Mouse (Mus musculus) cortical plate, adult 2 months (tissue): Measurements from ENCODE around the gene Fam189a1. TPM values are rescaled to one million over a fixed set of nuclear protein-coding genes. Genes with fewer than 3 reads are reported as not detected.

Experiments
- H3K27ac ChIP-seq: fragments of 200-500 bp; 2 replicates; pipeline ENCODE4 v1.5.1; 2012; ENCODE audit warnings: low read length, control low read depth, inconsistent platforms; ENCODE audit not compliant: insufficient read depth
- H3K4me1 ChIP-seq: fragments of 200-500 bp; 2 replicates; pipeline ENCODE4 v1.6.1; 2011; ENCODE audit warnings: low read length; ENCODE audit not compliant: control insufficient read depth, insufficient read depth
- H3K4me3 ChIP-seq: fragments of 200-500 bp; 2 replicates; pipeline ENCODE4 v1.5.1; 2011; ENCODE audit warnings: mild to moderate bottlenecking, low read length, control low read depth; ENCODE audit not compliant: insufficient read depth
- CTCF ChIP-seq: fragments of 200-500 bp; IDR thresholded peaks from 2 replicates; pipeline ENCODE4 v1.5.1; 2011; ENCODE audit warnings: mild to moderate bottlenecking, control low read depth, low read length; ENCODE audit not compliant: insufficient read depth; ENCODE audit errors: extremely low read depth
- POLR2A ChIP-seq: fragments of 200-500 bp; IDR thresholded peaks from 2 replicates; pipeline ENCODE4 v1.6.1; 2011; ENCODE audit warnings: mild to moderate bottlenecking, low read length, control low read depth; ENCODE audit not compliant: insufficient read depth; ENCODE audit errors: extremely low read depth
- polyA plus RNA-seq: library from polyadenylated mRNA; depleted of rRNA; stranded (reverse); fragments of >200 nt; gene quantifications from 2 replicates; pipeline ENCODE4 v1.2.3, GENCODE M21; 2012

The Fam189a1 gene
- polyA plus RNA-seq, 1 experiment: 61.3 TPM

GRCm38 (mm10) chr7:64880415-64880814, 276.0 kb downstream of the Fam189a1 start:
- Histone ChIP-seq H3K27ac (no peak overlapping the region), H3K4me3 (no peak overlapping the region), H3K4me1 (peaks cover 2% of the 10 kb centered on the region; the same call in 1 of the 2 replicates)
- TF ChIP-seq POLR2A (no peak), CTCF (no peak)

- H3K4me1 ChIP-seq: peaks cover 7% of the 10 kb centered on the region
- H3K27ac ChIP-seq: peak overlapping the region; percentile 22; the same call in 1 of the 2 replicates
- H3K4me3 ChIP-seq: no peak overlapping the region
- no peak for TF ChIP-seq POLR2A
- TF ChIP-seq CTCF: no peak
These were observed 281.4 kb downstream of the Fam189a1 start for GRCm38 (mm10) chr7:64874941-64875340.

GRCm38 (mm10) chr7:64873266-64873665, 283.1 kb downstream of the Fam189a1 start:
- peak overlapping the region; percentile 90; the same call in 1 of the 2 replicates for H3K4me3 ChIP-seq
- peaks cover 10% of the 10 kb centered on the region for H3K4me1 ChIP-seq
- no peak overlapping the region for H3K27ac ChIP-seq

GRCm38 (mm10) chr7:64872743-64873241, 283.6 kb downstream of the Fam189a1 start, which contains the start of gene Nsmce3:
TSS of gene Nsmce3 (minus strand) at chr7:64872997.
- Histone ChIP-seq H3K4me3 (peak within 1 kb of the TSS; percentile 90), H3K27ac (peak within 1 kb of the TSS; percentile 75), H3K4me1 (peaks cover 10% of the 10 kb centered on the region)
- TF ChIP-seq CTCF: no peak
- peak; percentile 78 for TF ChIP-seq POLR2A

More at GRCm38 (mm10) chr7:64873266-64873665, 283.1 kb downstream of the Fam189a1 start:
- TF ChIP-seq CTCF: no peak
- no peak for TF ChIP-seq POLR2A

- H3K4me1 ChIP-seq: peaks cover 10% of the 10 kb centered on the region
- TF ChIP-seq POLR2A (no peak), CTCF (no peak)
- peak overlapping the region; percentile 75 for H3K27ac ChIP-seq
- H3K4me3 ChIP-seq: peak overlapping the region; percentile 90
These were observed 284.2 kb downstream of the Fam189a1 start for GRCm38 (mm10) chr7:64871987-64872742.

GRCm38 (mm10) chr7:64869549-64870065, 286.8 kb downstream of the Fam189a1 start:
- Histone ChIP-seq H3K27ac (no peak overlapping the region), H3K4me1 (peaks cover 8% of the 10 kb centered on the region), H3K4me3 (no peak overlapping the region; the same call in 1 of the 2 replicates)
- no peak for TF ChIP-seq POLR2A
- no peak for TF ChIP-seq CTCF

GRCm38 (mm10) chr7:64863538-64863937, 292.8 kb downstream of the Fam189a1 start:
- Histone ChIP-seq H3K4me1 (no peaks in the 10 kb centered on the region), H3K27ac (no peak overlapping the region), H3K4me3 (no peak overlapping the region)
- TF ChIP-seq CTCF: no peak
- TF ChIP-seq POLR2A: no peak

GRCm38 (mm10) chr7:64862978-64863377, 293.4 kb downstream of the Fam189a1 start:
- no peaks in the 10 kb centered on the region for H3K4me1 ChIP-seq
- H3K4me3 ChIP-seq: no peak overlapping the region
- no peak overlapping the region for H3K27ac ChIP-seq
- TF ChIP-seq POLR2A (no peak), CTCF (no peak)

- H3K27ac ChIP-seq: no peak overlapping the region
- no peak for TF ChIP-seq POLR2A
- TF ChIP-seq CTCF: no peak
- H3K4me1 ChIP-seq: peaks cover 2% of the 10 kb centered on the region; the same call in 1 of the 2 replicates
- H3K4me3 ChIP-seq: peak overlapping the region; percentile 34; the same call in 1 of the 2 replicates
These were observed 299.8 kb downstream of the Fam189a1 start for GRCm38 (mm10) chr7:64856526-64857082.
